Mouse (Mus musculus) neural tube, embryonic 11.5 days (tissue): ENCODE data around the gene Cand1. TPM values are rescaled to one million over a fixed set of nuclear protein-coding genes. Genes with fewer than 3 reads are reported as not detected.

Source experiments
- ATAC-seq: fragments of 200-750 bp; cut with Nextera tagmentation; 2 replicates; pipeline ENCODE4 v1.8.0; 2017; ENCODE audit warnings: moderate number of reproducible peaks, mild to moderate bottlenecking, moderate TSS enrichment, moderate library complexity; ENCODE audit not compliant: insufficient read depth, low FRiP score, low TSS enrichment
- DNase-seq: peaks from one replicate; pipeline ENCODE4 v3.0.0-alpha.2; 2015; ENCODE audit warnings: low spot score
- H3K27ac ChIP-seq: fragments of 300-500 bp; sonication (generic); 2 replicates; pipeline ENCODE4 v1.5.1; 2014; ENCODE audit warnings: low read depth, mild to moderate bottlenecking, low read length
- H3K27me3 ChIP-seq: fragments of 300-500 bp; sonication (generic); 2 replicates; pipeline ENCODE4 v1.6.1; 2014; ENCODE audit warnings: mild to moderate bottlenecking, low read length, mixed read lengths; ENCODE audit not compliant: control insufficient read depth, insufficient read depth
- H3K36me3 ChIP-seq: fragments of 300-500 bp; sonication (generic); 2 replicates; pipeline ENCODE4 v1.6.1; 2014; ENCODE audit warnings: mild to moderate bottlenecking, low read length, moderate library complexity, mixed read lengths; ENCODE audit not compliant: control insufficient read depth, insufficient read depth
- H3K4me1 ChIP-seq: fragments of 300-500 bp; sonication (generic); 2 replicates; pipeline ENCODE4 v1.6.1; 2014; ENCODE audit warnings: low read length, mixed read lengths; ENCODE audit not compliant: control insufficient read depth, insufficient read depth
- H3K4me2 ChIP-seq: fragments of 300-500 bp; sonication (generic); 2 replicates; pipeline ENCODE4 v1.6.1; 2014; ENCODE audit warnings: low read depth, mild to moderate bottlenecking, moderate library complexity
- H3K4me3 ChIP-seq: fragments of 300-500 bp; sonication (generic); 2 replicates; pipeline ENCODE4 v1.5.1; 2014; ENCODE audit warnings: low read depth, low read length
- H3K9ac ChIP-seq: fragments of 300-500 bp; sonication (generic); 2 replicates; pipeline ENCODE4 v1.6.1; 2014; ENCODE audit warnings: mild to moderate bottlenecking, low read length
- H3K9me3 ChIP-seq: fragments of 300-500 bp; sonication (generic); 2 replicates; pipeline ENCODE4 v1.6.1; 2016; ENCODE audit warnings: low read length; ENCODE audit not compliant: control insufficient read depth
- WGBS: fragments of 180-500 bp; shearing (Covaris S2); extraction: QIAGEN DNeasy Blood & Tissue Kit; methylation state at CpG from one replicate; pipeline ENCODE4 v1.1.7; 2014; 5-methylcytosine and 5-hydroxymethylcytosine counted together
- polyA plus RNA-seq: library from polyadenylated mRNA; unstranded; fragments of >200 nt; fragmentation: Nextera tagmentation; extraction: Ambion mirVana; gene quantifications from 2 replicates; pipeline ENCODE4 v1.2.1, GENCODE M21; 2014

Cand1 gene
- polyA plus RNA-seq, 1 experiment from 2014 or later, result 131 TPM

GRCm38 (mm10) chr10:119221631-119222030, 18.2 kb downstream of the Cand1 start:
- no peak overlapping the region for H3K4me2 ChIP-seq
- no peaks in the 10 kb centered on the region for H3K27me3 ChIP-seq
- ATAC-seq (no peak), DNase-seq (no peak)
- H3K9ac ChIP-seq, result no peak overlapping the region
- H3K9me3 ChIP-seq, result no peaks in the 10 kb centered on the region
- H3K4me1 ChIP-seq, result no peaks in the 10 kb centered on the region
- H3K27ac ChIP-seq, result no peak overlapping the region
- H3K4me3 ChIP-seq, result no peak overlapping the region
- H3K36me3 ChIP-seq, result peaks cover 5% of the 10 kb centered on the region
- WGBS, result 88% methylated on average over 5 of the region's 5 CpGs

DNA sequence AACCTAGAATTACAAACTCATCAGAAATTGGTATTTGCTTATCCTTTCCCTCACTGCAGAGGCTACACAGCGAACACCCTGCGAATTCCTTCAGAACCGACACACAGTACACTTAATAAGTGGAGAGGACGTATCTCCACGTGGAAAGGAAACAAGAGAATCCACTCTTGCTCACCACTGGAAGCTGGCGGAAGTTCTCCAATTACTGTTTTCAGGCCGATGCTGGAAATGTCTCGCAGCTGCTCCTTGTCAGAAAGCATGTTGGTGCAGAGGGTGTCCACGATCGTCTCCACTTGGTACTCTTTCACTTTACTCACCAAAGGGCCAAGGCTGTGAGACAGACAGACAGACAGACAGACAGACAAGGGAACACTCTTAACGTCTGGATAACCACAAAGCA, 20.4 kb downstream of the Cand1 start:
- Histone ChIP-seq H3K36me3 (no peaks in the 10 kb centered on the region), H3K4me2 (no peak overlapping the region), H3K27me3 (no peaks in the 10 kb centered on the region), H3K27ac (no peak overlapping the region), H3K4me1 (no peaks in the 10 kb centered on the region), H3K9me3 (no peaks in the 10 kb centered on the region), H3K9ac (no peak overlapping the region), H3K4me3 (no peak overlapping the region)
- no peak for ATAC-seq
- DNase-seq, result no peak
- 78% methylated on average over 11 of the region's 11 CpGs for WGBS

DNA sequence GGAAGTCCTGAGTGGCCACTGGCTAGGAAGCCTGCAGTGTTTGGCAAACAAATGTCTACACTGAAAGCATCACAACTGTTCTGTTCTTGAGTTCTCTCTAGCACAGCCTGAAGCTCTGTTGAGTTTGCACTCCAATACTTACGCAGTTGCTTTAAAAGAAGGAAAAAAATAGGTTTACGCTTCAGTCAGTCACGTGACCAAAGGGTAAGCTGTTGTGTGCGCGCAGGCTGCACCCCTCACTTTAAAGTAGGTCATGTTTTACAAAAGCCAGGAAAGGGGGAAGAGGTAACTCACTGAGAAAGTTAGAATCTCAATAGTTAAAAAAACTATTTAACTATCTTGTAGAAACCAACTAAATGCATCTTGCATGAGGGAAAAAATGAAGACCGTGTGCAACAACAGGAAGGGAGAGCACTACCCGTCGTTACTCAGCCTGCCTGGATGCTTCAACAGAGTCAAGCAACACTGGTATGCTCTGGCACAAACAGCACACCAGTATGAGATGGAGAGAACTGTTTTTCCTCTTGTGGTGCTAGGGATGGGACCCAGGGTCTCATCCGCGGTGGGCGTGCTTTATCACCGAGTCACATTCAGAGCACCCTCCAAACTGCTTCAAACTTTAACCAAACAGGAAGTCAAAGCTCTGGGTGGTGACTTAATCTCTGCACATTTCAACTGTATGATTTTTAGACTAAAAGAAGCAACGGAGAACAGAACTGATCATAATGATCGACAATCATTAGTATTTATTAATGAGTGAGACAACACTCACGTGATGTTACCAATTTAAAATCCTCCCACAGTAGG, 21.4 kb downstream of the Cand1 start:
- no peak overlapping the region for H3K4me2 ChIP-seq
- 95% methylated on average over 15 of the region's 15 CpGs for WGBS
- ATAC-seq (no peak), DNase-seq (no peak)
- H3K9ac ChIP-seq, result no peak overlapping the region
- H3K4me1 ChIP-seq, result no peaks in the 10 kb centered on the region
- no peak overlapping the region for H3K4me3 ChIP-seq
- H3K27ac ChIP-seq, result no peak overlapping the region
- H3K36me3 ChIP-seq, result peaks cover 3% of the 10 kb centered on the region; the same call in 1 of the 2 replicates
- no peaks in the 10 kb centered on the region for H3K9me3 ChIP-seq
- no peaks in the 10 kb centered on the region for H3K27me3 ChIP-seq

DNA sequence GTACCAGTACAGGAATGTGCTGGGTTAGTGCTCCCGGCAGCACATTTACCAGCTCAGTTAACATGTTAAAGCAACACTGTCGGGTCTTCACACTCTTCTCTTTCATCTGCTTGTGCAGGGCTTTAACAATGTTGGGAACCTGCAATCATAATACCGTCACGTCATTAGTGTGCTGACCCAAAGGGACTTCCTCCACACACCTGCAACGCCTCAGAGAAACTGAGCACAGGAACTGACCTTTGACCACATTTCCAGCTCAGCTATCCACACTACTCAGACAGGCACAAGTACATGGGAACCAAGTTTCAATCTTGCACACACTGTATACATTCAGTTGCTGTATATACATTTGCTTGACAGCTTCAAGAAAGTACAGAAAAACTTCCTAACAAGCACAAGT, 27.4 kb downstream of the Cand1 start:
- peaks cover 15% of the 10 kb centered on the region for H3K36me3 ChIP-seq
- WGBS, result 92% methylated on average over 5 of the region's 5 CpGs

DNA sequence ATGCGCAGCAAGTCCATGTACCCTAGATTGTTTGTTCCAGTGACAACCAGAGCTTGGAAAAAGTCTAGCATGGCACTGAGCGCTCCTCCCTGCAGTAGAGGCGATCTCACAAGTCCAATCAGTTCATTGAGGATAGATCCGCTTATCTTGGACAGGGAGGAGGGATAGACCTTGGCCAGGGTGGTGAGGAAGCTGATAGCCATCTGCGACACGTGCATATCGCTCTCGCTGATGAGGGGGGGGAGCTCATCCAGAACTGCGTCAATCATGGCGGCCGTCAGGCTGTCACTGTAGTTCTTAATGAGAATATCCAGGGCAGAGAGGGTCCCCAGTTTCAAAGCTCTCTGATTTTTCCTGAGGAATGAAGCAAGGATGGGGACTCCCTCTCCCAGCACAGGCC, 28.6 kb downstream of the Cand1 start:
- DNase-seq, result no peak
- Histone ChIP-seq H3K27me3 (no peaks in the 10 kb centered on the region), H3K9me3 (no peaks in the 10 kb centered on the region), H3K4me2 (no peak overlapping the region), H3K36me3 (peaks cover 19% of the 10 kb centered on the region), H3K27ac (no peak overlapping the region), H3K4me1 (no peaks in the 10 kb centered on the region), H3K4me3 (no peak overlapping the region), H3K9ac (no peak overlapping the region)
- ATAC-seq, result no peak
- WGBS, result 95% methylated on average over 11 of the region's 11 CpGs

More for the DNA sequence above, 27.4 kb downstream of the Cand1 start:
- no peak for ATAC-seq
- H3K9me3 ChIP-seq, result no peaks in the 10 kb centered on the region
- no peak overlapping the region for H3K9ac ChIP-seq
- no peaks in the 10 kb centered on the region for H3K4me1 ChIP-seq
- no peak for DNase-seq
- no peak overlapping the region for H3K4me3 ChIP-seq
- H3K4me2 ChIP-seq, result no peak overlapping the region
- no peak overlapping the region for H3K27ac ChIP-seq
- no peaks in the 10 kb centered on the region for H3K27me3 ChIP-seq

DNA sequence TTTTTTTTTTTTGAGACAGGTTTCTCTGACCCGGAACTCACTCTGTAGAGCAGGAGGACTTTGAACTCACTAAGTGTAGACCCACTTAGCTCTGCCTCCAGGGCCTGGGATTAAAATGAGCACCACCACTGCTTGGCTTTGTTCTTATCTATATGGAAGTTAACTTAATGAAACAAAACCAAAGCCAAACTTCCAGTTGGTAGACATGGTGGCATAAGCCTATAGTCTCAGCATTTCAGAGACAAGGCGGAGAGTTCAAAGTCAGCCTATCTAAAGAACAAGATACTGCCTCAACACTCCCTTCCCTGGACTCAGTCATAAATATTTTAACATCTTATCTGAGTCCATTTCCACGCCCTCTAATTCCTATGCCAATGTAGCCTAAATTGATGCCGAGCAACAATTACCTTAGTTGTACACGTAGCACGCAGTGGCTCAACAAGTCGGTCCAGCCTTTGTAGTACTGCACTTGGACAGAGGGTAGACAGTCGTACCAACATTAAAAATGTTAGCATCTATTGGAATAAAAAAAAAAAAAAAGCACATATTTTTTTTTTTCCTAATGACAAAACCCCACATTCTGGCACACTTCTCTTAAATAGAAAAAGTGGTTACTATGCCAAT, 33.4 kb downstream of the Cand1 start:
- WGBS, result 94% methylated on average over 8 of the region's 8 CpGs
- no peaks in the 10 kb centered on the region for H3K27me3 ChIP-seq
- H3K9ac ChIP-seq, result no peak overlapping the region
- H3K4me1 ChIP-seq, result no peaks in the 10 kb centered on the region
- no peak overlapping the region for H3K4me3 ChIP-seq
- H3K4me2 ChIP-seq, result no peak overlapping the region
- peaks cover 15% of the 10 kb centered on the region for H3K36me3 ChIP-seq
- ATAC-seq (no peak), DNase-seq (no peak)
- H3K27ac ChIP-seq, result no peak overlapping the region
- no peaks in the 10 kb centered on the region for H3K9me3 ChIP-seq

DNA sequence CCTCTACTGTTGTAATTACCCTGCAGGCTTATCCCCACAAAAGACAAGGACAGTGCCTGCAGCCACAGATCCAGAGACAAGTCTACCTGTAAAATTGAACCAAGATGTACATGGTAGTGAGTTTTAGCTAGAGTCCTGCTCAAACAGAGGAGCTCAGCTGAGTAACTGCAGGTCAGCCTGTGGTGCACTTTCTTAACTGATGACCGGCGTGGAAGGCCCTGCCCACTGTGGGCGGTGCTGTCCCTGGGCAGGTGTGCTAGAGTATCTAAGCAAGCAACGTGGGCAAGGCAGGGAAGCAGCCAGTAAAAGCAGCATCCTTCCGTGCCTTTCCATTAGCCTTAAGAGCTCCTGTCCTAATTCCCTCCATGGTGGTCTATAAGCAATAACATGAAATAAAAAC, 34.6 kb downstream of the Cand1 start:
- Histone ChIP-seq H3K36me3 (peaks cover 8% of the 10 kb centered on the region; the same call in 1 of the 2 replicates), H3K9me3 (no peaks in the 10 kb centered on the region)

GRCm38 (mm10) chr10:119204334-119204946, 35.4 kb downstream of the Cand1 start:
- ATAC-seq (no peak), DNase-seq (no peak)
- Histone ChIP-seq H3K36me3 (peaks cover 8% of the 10 kb centered on the region; the same call in 1 of the 2 replicates), H3K4me3 (no peak overlapping the region), H3K9me3 (no peaks in the 10 kb centered on the region), H3K9ac (no peak overlapping the region), H3K4me1 (no peaks in the 10 kb centered on the region), H3K27me3 (no peaks in the 10 kb centered on the region), H3K27ac (no peak overlapping the region), H3K4me2 (no peak overlapping the region)
- 88% methylated on average over 12 of the region's 12 CpGs for WGBS

More for the DNA sequence above, 34.6 kb downstream of the Cand1 start:
- Histone ChIP-seq H3K9ac (no peak overlapping the region), H3K27me3 (no peaks in the 10 kb centered on the region), H3K27ac (no peak overlapping the region), H3K4me3 (no peak overlapping the region), H3K4me2 (no peak overlapping the region), H3K4me1 (no peaks in the 10 kb centered on the region)
- 91% methylated on average over 5 of the region's 5 CpGs for whole genome bisulfite sequencing
- ATAC-seq (no peak), DNase-seq (no peak)
